Mouse (Mus musculus): Measurements from ENCODE around the gene Fam76a.

GRCm38 (mm10) chr4:132954530-132955394 lies 32.4 kb upstream of the Fam76a start:
- TF ChIP-seq CTCF (IDR thresholded peaks at IDR 0.05; ENCODE audit: insufficient read depth, low read length): no peak
- no peak for TF ChIP-seq POLR2A (IDR thresholded peaks at IDR 0.05; ENCODE audit: borderline replicate concordance, extremely low read depth, low read depth, low read length)
